Mouse (Mus musculus) midbrain, embryonic 16.5 days (tissue): ENCODE measurements around the gene Sema5a. TPM values are rescaled to one million over a fixed set of nuclear protein-coding genes. Genes with fewer than 3 reads are reported as not detected.

ENCODE experiments used
- ATAC-seq: fragments of 200-750 bp; cut with Nextera tagmentation; 2 replicates; pipeline ENCODE4 v1.8.0; 2017; ENCODE audit warnings: moderate TSS enrichment
- H3K27ac ChIP-seq: fragments of 300-500 bp; sonication (generic); 2 replicates; pipeline ENCODE4 v1.5.1; 2014; ENCODE audit warnings: mild to moderate bottlenecking, low read length, mixed read lengths
- H3K27me3 ChIP-seq: fragments of 300-500 bp; sonication (generic); 2 replicates; pipeline ENCODE4 v1.6.1; 2014; ENCODE audit warnings: low read depth, low read length, mixed read lengths; ENCODE audit not compliant: control insufficient read depth, insufficient read depth
- H3K36me3 ChIP-seq: fragments of 300-500 bp; sonication (generic); 2 replicates; pipeline ENCODE4 v1.6.1; 2014; ENCODE audit warnings: mild to moderate bottlenecking, low read length, moderate library complexity, mixed read lengths; ENCODE audit not compliant: control insufficient read depth, insufficient read depth
- H3K4me1 ChIP-seq: fragments of 300-500 bp; sonication (generic); 2 replicates; pipeline ENCODE4 v1.6.1; 2014; ENCODE audit warnings: mild to moderate bottlenecking, low read length, mixed read lengths; ENCODE audit not compliant: control insufficient read depth, insufficient read depth
- H3K4me2 ChIP-seq: fragments of 300-500 bp; sonication (generic); 2 replicates; pipeline ENCODE4 v1.6.1; 2014; ENCODE audit warnings: mild to moderate bottlenecking, low read length, mixed read lengths
- H3K4me3 ChIP-seq: fragments of 300-500 bp; sonication (generic); 2 replicates; pipeline ENCODE4 v1.5.1; 2014; ENCODE audit warnings: low read depth, mild to moderate bottlenecking, low read length, moderate library complexity, mixed read lengths
- H3K9ac ChIP-seq: fragments of 300-500 bp; sonication (generic); 2 replicates; pipeline ENCODE4 v1.6.1; 2014; ENCODE audit warnings: low read depth, low read length, mixed read lengths
- H3K9me3 ChIP-seq: fragments of 300-500 bp; sonication (generic); replicated peaks from 2 replicates; pipeline ENCODE4 v1.6.1; 2014; ENCODE audit warnings: mild to moderate bottlenecking, low read length, mixed read lengths; ENCODE audit not compliant: control insufficient read depth, poor library complexity, severe bottlenecking
- WGBS: fragments of 180-500 bp; shearing (Covaris S2); extraction: QIAGEN DNeasy Blood & Tissue Kit; methylation state at CpG from one replicate; pipeline ENCODE4 v1.1.7; 2014; 5-methylcytosine and 5-hydroxymethylcytosine counted together
- polyA plus RNA-seq: library from polyadenylated mRNA; unstranded; fragments of >200 nt; fragmentation: Nextera tagmentation; extraction: Ambion mirVana; gene quantifications from 2 replicates; pipeline ENCODE4 v1.2.1, GENCODE M21; 2015

The Sema5a gene
- polyA plus RNA-seq, 1 experiment from 2014 or later: 7.1 TPM

DNA sequence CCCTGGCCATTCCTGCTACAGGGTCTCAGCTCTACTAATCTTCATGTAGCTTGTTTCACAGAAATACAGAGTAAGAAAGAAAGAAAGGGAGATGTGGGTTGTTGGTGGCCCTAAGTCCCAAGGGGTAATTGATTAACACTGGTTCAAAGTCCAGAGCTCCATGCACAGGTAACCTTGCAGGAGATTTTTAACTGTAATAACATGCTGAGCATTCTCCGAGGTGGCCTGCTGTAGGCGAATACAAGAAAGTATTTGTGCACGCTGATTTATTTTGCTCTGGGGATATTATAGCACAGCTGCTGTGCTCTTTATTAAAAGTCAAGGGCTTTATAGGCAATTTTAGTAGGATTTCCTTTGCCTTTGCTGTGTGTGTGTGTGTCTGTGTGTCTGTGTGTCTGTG, 393.3 kb downstream of the Sema5a start:
- H3K27ac ChIP-seq: no peak overlapping the region
- ATAC-seq: no peak
- 65% methylated on average over 3 of the region's 3 CpGs for WGBS

DNA sequence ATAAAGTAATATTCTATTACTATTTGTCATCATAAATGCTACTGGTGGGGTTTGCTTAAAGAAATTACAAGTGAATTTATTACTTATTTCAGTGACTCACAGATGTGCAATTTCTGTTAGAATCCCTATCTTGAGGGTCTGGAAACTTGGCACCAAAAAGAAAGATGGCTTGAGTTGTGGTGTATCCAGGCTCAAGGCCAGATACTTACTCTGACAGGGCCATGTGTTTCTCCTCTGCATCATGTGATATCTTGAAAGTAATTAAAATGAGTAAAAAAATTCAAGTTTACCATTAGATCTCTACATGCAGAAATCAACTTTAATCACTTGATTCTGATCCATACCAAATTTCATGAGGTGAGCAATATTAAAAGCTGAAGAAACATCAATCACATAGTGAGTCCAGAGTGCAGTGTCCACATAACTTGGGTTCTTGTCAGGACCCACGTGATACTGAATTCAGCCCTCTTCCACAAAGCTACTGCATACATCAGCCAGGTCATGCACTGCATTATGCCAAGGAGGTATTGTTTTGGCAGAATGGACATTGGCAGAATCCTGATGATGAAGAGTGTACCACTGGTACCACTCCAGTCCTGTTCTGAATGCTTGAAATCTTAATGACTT, 402.6 kb downstream of the Sema5a start:
- 69% methylated on average over 1 of the region's 1 CpGs for WGBS
- no peak overlapping the region for H3K27ac ChIP-seq
- no peaks in the 10 kb centered on the region for H3K27me3 ChIP-seq
- no peak overlapping the region for H3K4me3 ChIP-seq
- H3K9me3 ChIP-seq: no peaks in the 10 kb centered on the region
- no peak overlapping the region for H3K9ac ChIP-seq
- H3K36me3 ChIP-seq: no peaks in the 10 kb centered on the region
- H3K4me2 ChIP-seq: no peak overlapping the region
- ATAC-seq: no peak
- H3K4me1 ChIP-seq: no peaks in the 10 kb centered on the region

More for the DNA sequence above, 393.3 kb downstream of the Sema5a start:
- H3K27me3 ChIP-seq: no peaks in the 10 kb centered on the region
- H3K9ac ChIP-seq: no peak overlapping the region
- H3K4me1 ChIP-seq: no peaks in the 10 kb centered on the region
- no peaks in the 10 kb centered on the region for H3K9me3 ChIP-seq
- no peak overlapping the region for H3K4me3 ChIP-seq
- no peaks in the 10 kb centered on the region for H3K36me3 ChIP-seq
- no peak overlapping the region for H3K4me2 ChIP-seq

DNA sequence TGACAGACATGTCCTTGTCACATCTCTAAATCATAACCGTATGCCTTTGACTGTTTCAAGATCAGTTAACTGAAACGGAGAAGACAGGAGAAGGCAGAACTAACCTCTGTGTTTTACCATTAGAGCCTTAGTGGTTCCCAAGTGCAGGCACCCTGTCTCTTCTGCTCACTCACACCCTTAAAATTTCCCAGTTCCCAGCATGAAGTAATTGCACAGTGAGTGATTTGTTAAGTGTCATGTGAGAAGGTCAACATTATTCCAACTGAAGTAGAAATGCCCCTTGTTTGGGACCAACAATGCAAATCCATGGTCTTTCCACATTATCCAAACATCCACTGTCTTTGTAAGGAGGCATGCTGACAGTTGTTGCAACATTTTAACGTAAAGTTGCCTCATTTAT, 409.4 kb downstream of the Sema5a start:
- H3K4me1 ChIP-seq: no peaks in the 10 kb centered on the region
- H3K4me3 ChIP-seq: no peak overlapping the region
- 83% methylated on average over 3 of the region's 3 CpGs for WGBS
- no peak overlapping the region for H3K4me2 ChIP-seq
- no peak for ATAC-seq
- H3K9ac ChIP-seq: no peak overlapping the region
- H3K27me3 ChIP-seq: no peaks in the 10 kb centered on the region
- H3K27ac ChIP-seq: no peak overlapping the region
- H3K36me3 ChIP-seq: no peaks in the 10 kb centered on the region
- no peaks in the 10 kb centered on the region for H3K9me3 ChIP-seq

DNA sequence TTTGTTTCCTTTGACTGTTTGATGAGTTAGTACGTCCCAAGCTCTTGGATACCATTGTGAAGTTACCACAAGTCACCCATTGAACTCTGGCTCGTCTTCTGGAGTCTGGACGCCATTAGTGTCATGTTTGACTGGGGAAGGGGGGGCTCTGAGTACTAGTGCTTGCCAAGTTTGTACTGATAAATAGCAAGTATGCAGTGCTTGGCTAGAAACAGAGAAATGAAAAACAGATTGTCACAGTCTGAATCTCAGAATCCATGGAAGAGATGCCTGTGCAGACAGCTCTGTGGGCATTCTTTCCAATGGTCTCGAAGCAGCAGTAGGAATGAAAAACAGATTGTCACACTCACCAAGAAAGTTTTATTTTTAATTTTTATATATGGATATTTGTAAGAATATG, 411.4 kb downstream of the Sema5a start:
- no peak overlapping the region for H3K4me2 ChIP-seq

DNA sequence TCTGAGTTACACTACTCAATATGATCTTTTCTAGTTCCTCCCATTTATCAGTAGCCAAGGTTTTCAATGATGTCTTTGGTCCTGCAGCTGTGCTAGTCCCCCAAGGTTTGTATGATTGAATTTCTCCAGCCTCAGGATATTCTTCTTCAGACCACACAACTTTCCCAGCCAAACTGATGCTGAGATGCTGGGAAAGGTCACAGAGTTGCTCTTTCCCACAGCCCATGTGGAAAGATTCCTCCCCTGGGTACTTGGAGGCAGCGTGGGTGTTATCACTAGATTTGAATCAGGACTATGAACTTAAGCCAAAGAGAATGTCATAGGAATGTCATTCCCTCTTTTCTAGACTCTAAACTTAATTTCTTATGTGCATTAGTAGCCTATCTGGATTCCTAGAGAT, 431.8 kb downstream of the Sema5a start:
- Histone ChIP-seq H3K9ac (no peak overlapping the region), H3K4me2 (no peak overlapping the region), H3K9me3 (no peaks in the 10 kb centered on the region), H3K27ac (no peak overlapping the region), H3K36me3 (no peaks in the 10 kb centered on the region), H3K27me3 (no peaks in the 10 kb centered on the region), H3K4me3 (no peak overlapping the region), H3K4me1 (no peaks in the 10 kb centered on the region)
- ATAC-seq: no peak
- 97% methylated on average over 1 of the region's 1 CpGs for WGBS

More for the DNA sequence above, 411.4 kb downstream of the Sema5a start:
- no peak overlapping the region for H3K9ac ChIP-seq
- no peaks in the 10 kb centered on the region for H3K27me3 ChIP-seq
- no peaks in the 10 kb centered on the region for H3K9me3 ChIP-seq
- no peaks in the 10 kb centered on the region for H3K4me1 ChIP-seq
- H3K27ac ChIP-seq: no peak overlapping the region
- no peaks in the 10 kb centered on the region for H3K36me3 ChIP-seq
- 83% methylated on average over 4 of the region's 4 CpGs for WGBS
- ATAC-seq: no peak
- no peak overlapping the region for H3K4me3 ChIP-seq

DNA sequence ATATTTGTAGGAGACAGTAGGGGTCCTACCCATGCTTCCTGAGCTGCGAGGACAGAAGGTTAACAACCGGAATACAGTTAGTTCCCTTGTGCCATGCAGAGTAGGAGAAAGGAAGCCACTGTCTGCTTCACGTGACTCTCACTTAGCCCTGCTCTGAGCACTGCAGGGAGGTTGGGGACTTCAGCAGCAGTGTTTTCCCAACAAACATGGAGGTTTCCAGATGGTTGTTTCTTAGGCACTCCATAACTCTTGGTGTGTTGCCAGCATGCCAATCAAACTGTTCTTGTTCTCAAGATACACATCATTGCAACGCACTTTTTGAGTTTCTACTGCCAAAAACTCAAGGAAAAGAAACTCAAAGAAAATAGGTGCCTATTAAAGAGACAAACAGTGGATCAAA, 440.5 kb downstream of the Sema5a start:
- no peaks in the 10 kb centered on the region for H3K36me3 ChIP-seq
- ATAC-seq: no peak

DNA sequence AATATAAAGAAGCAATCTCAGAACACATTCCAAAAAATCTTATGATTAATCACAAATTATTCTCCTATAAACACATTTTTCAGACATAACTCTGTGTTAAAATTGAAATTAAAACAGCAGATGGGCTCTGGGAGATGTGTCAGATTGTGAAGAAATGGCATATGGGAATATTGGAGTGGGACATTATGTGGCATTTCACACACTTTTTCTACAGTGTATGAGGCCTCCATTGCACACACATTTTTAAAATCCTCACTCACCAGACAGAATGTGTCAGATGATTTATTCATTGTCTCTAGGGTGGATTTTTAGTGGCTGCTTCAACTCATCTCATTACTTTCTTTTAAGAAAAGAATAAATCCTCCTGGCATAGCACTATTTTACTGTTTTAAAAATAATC, 446.4 kb downstream of the Sema5a start:
- Histone ChIP-seq H3K4me3 (no peak overlapping the region), H3K27ac (no peak overlapping the region), H3K36me3 (no peaks in the 10 kb centered on the region), H3K4me2 (no peak overlapping the region), H3K9me3 (no peaks in the 10 kb centered on the region), H3K4me1 (no peaks in the 10 kb centered on the region), H3K9ac (no peak overlapping the region), H3K27me3 (no peaks in the 10 kb centered on the region)
- 0 out of 2 replicates have a peak, but pooled peaks have one; percentile 32 for ATAC-seq

More for the DNA sequence above, 440.5 kb downstream of the Sema5a start:
- H3K27me3 ChIP-seq: no peaks in the 10 kb centered on the region
- no peak overlapping the region for H3K9ac ChIP-seq
- H3K4me3 ChIP-seq: no peak overlapping the region
- WGBS: 81% methylated on average over 4 of the region's 4 CpGs
- H3K4me1 ChIP-seq: no peaks in the 10 kb centered on the region
- no peak overlapping the region for H3K27ac ChIP-seq
- no peak overlapping the region for H3K4me2 ChIP-seq
- H3K9me3 ChIP-seq: no peaks in the 10 kb centered on the region

DNA sequence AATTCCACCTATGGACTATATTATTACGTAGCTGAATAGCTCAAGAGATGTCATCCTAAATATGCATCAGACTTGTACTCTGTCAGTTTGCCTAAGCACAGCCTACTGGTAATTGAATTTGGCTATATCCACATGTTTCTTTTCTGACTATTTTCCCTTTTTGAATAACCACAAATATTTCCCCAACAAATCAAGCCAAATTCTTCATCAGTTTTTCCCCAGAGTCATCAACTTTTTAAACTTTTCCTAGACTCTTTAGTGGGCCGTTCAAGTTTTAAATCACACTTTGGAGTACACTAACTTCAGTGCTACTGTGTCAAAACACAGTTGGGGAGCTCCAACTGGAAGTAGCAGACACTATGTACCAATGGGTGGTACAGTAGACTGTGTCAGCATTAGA, 448.4 kb downstream of the Sema5a start:
- Histone ChIP-seq H3K4me2 (no peak overlapping the region), H3K27ac (no peak overlapping the region), H3K9ac (no peak overlapping the region), H3K4me1 (no peaks in the 10 kb centered on the region), H3K36me3 (no peaks in the 10 kb centered on the region), H3K9me3 (no peaks in the 10 kb centered on the region), H3K27me3 (no peaks in the 10 kb centered on the region), H3K4me3 (no peak overlapping the region)
- ATAC-seq: no peak
- WGBS: 86% methylated on average over 2 of the region's 2 CpGs

DNA sequence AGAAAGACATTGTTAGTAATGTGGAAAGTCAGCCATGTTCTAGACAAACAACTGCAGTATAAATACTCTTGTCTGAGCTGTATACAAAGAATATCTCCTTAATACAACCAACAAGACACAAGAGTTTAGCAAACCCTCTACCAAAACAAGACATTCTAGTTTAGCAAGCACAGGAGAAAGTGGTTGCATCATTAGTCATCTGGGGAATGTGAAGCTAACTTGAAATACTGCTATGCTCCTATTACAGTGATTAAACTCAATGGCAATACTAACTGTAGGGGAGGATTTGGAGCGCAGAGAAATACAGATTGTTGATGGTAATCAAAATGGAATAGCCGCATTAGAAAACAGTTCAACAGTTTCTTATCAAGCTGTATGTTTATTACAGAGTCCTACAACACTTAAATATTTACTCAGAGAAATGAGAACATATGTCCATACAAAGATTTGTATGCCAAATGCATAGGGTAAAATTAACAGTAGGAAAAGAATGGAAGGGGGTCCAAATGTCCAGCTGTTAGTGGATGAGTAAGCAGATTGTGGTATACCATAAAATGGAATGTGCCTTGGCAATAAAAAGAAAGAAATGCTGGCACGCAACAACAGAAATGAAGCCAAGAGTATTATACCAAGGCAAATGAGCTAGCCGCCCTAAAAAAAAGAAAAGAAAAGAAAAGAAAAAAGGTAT, 472.8 kb downstream of the Sema5a start:
- Histone ChIP-seq H3K4me3 (no peak overlapping the region), H3K27me3 (no peaks in the 10 kb centered on the region), H3K4me2 (no peak overlapping the region), H3K36me3 (no peaks in the 10 kb centered on the region), H3K9me3 (no peaks in the 10 kb centered on the region), H3K27ac (no peak overlapping the region), H3K4me1 (no peaks in the 10 kb centered on the region), H3K9ac (no peak overlapping the region)
- WGBS: 94% methylated on average over 4 of the region's 4 CpGs
- no peak for ATAC-seq
